Mouse (Mus musculus): ENCODE measurements at regions not wholly inside any gene's neighbourhood (a gene's known extent, or its start where the extent isn't known, plus 50 kb on each side); places are given as distances from the start of the nearest gene placed in this dataset.

- no peak for TF ChIP-seq POLR2A (IDR thresholded peaks at IDR 0.05; ENCODE audit: insufficient read depth, low read depth, low read length)
- TF ChIP-seq CTCF (IDR thresholded peaks at IDR 0.05) = no peak
- TF ChIP-seq EP300 (IDR thresholded peaks at IDR 0.05; ENCODE audit: insufficient read depth, low read depth, low read length) = no peak
Observed at GRCm38 (mm10) chr13:34462206-34462807, 117.3 kb upstream of the Slc22a23 start.

Measured in heart, adult 2 months (tissue).